Mouse (Mus musculus) cerebellum, adult 2 months (tissue): ENCODE data around the gene Dapk1.

Experiments used
- CTCF ChIP-seq: fragments of 200-500 bp; IDR thresholded peaks from 2 replicates; pipeline ENCODE4 v1.5.1; 2011; ENCODE audit warnings: low read depth, mild to moderate bottlenecking, control low read depth, low read length, moderate library complexity, borderline replicate concordance; ENCODE audit not compliant: insufficient read depth
- POLR2A ChIP-seq: fragments of 200-500 bp; IDR thresholded peaks from 2 replicates; pipeline ENCODE4 v1.6.1; 2011; ENCODE audit warnings: low read length, control low read depth, borderline replicate concordance; ENCODE audit not compliant: insufficient read depth

DNA sequence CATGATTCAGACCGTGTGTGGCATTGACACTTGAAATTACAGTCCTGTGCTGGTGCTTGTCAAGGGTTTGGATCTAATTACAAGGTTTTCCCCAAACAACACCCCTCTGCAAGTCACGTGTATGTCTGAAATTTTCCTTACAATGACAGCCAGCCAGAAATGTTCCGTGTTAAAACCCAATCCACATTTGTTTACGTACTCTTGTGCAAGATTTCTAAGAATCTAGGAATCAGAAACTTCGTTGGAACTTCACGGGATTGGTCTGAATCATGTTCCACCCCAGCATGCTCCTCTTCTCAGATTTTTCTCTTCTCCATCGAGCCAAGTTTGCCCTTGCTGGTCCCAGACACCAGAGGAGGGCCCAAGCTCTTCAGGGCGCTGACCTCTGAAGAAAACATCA, 27.8 kb upstream of the Dapk1 start:
- TF ChIP-seq POLR2A: no peak
- TF ChIP-seq CTCF: no peak
